Mouse (Mus musculus) stomach, postnatal 0 days (tissue): ENCODE data around the gene Fbxl17.

Experiments used
- CTCF ChIP-seq: IDR thresholded peaks from 2 replicates; pipeline ENCODE4 v1.5.1; 2016; ENCODE audit warnings: antibody characterized with exemption, low read depth, mild to moderate bottlenecking, moderate library complexity
- EP300 ChIP-seq: optimal IDR thresholded peaks from 2 replicates; pipeline ENCODE3; 2016; ENCODE audit warnings: antibody characterized with exemption

DNA sequence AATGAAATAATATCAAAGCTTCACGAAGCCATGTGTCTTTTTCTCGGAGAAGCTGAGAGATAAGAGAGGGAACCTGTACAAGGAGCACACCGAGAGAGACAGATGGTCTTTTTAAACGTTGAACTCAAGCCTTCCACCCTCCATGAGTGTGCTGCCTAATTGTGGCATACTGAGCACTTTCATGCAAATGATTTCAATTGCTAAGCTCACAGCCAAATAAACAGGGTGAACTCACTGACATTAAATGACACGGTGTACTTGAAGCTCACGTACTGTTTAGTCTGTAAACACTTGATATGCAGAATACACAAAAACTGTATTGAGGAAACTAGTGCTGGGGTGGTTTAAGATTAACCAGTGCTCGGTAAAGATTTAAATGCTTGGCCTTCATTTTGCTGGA lies 380.7 kb downstream of the Fbxl17 start:
- TF ChIP-seq CTCF (no peak), EP300 (no peak)
